Mouse (Mus musculus): Measurements from ENCODE around the gene Olfr142.
"Not testable (repeated sequence)": the region's sequence is repeated elsewhere in the genome, so short reads cannot be mapped to it uniquely, and the experiment has no call there.

Olfr142 gene

GRCm38 (mm10) chr2:90257492-90257891, at the start of gene Olfr142:
TSS of gene Olfr142 (minus strand) at chr2:90257592.
- DNase-seq (ENCODE audit: low spot score), result no peak

- no peak for DNase-seq (ENCODE audit: low spot score)
Measured at GRCm38 (mm10) chr2:90292741-90293140, 35.3 kb upstream of the Olfr142 start, which contains the start of gene Olfr1272. TSS of gene Olfr1272 (minus strand) at chr2:90292841.

- no peak for DNase-seq (ENCODE audit: low spot score)
Measured at GRCm38 (mm10) chr2:90270932-90271331, 13.5 kb upstream of the Olfr142 start, which contains the start of gene Olfr1271. TSS of gene Olfr1271 (minus strand) at chr2:90271032.

GRCm38 (mm10) chr2:90224393-90224792, 33.0 kb downstream of the Olfr142 start, which contains the start of gene Olfr1506:
TSS of gene Olfr1506 (minus strand) at chr2:90224493.
- not testable (repeated sequence) for DNase-seq (ENCODE audit: low spot score)
